In the genomic region with DNA sequence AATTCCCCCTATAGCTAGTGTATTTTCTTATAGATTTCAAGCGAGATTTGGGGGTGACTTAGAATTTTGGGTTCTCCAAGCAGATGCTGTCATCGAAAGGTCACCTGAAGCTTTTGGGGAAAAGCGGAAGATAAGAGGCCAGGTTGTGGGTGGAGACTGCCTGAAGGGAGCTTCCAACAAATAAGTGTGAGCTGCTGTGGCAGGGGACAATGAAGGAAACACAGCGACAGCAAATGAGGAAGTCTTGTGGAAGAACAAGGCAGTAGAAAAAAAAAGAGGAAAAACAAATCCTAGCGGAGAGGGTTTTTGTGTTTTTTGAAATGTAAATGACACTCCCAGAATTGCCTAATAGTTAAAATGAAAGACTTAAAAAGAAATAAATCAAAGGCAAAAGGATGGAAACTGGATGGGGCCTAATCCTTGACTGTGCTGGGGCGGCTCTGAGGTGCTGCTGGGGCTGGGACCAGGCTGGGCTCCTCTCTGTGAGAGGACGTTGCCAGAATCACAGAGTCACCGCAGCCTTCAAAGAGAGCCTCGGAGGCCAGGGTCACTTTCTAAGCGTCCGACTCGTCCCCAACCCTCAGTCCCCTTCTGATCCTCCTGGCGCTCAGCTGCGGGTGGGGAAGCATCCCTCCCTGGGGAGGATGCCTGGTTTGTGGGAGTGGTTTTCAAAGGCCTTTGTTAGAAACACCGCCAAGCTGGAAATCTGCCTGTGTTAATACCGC, we compare ENCODE assay signal across 12 mouse cellular contexts. TPM values are rescaled to one million over a fixed set of nuclear protein-coding genes. Genes with fewer than 3 reads are reported as not detected.
DNase-seq lines count a peak whose midpoint lies in the region; ATAC-seq and TF ChIP-seq lines count a peak whose summit lies in the region.
"Had no signal": no experiment of that assay in that cellular context is flagged by ENCODE, and none has a peak within 500 bp of the region (broad histone marks: within the 10 kb centered on the region; RNA-seq: fewer than 3 reads in every experiment).

No protein-coding gene starts in this region.

- DNase-seq in heart, postnatal 25 days (ENCODE audit: low spot score), result no peak
- no peak for DNase-seq in liver, postnatal 0 days
- no peak for DNase-seq in cerebellum, adult 2 months
- DNase-seq in kidney, postnatal 25 days, result no peak
- DNase-seq: cerebellum, postnatal 36 days had no signal

- TF ChIP-seq EP300 in liver, postnatal 0 days (IDR thresholded peaks at IDR 0.05; ENCODE audit: low read depth), result no peak

- H3K9me3 ChIP-seq in heart, embryonic 13.5 days, result no peaks in the 10 kb centered on the region
- H3K9me3 ChIP-seq in forebrain, embryonic 16.5 days (ENCODE audit: control insufficient read depth, low read length), result no peaks in the 10 kb centered on the region
- no peaks in the 10 kb centered on the region for H3K9me3 ChIP-seq in midbrain, embryonic 12.5 days
- no peaks in the 10 kb centered on the region for H3K9me3 ChIP-seq in liver, postnatal 0 days (ENCODE audit: low read length)
- H3K9me3 ChIP-seq: heart, embryonic 15.5 days had no signal

- WGBS in heart, embryonic 13.5 days, result 29% methylated on average over 16 of the region's 16 CpGs
- 13% methylated on average over 16 of the region's 16 CpGs for WGBS in forebrain, embryonic 16.5 days
- WGBS in midbrain, embryonic 12.5 days, result 10% methylated on average over 16 of the region's 16 CpGs
- 29% methylated on average over 16 of the region's 16 CpGs for WGBS in liver, postnatal 0 days (ENCODE audit: insufficient replicate concordance)
- 51% methylated on average over 16 of the region's 16 CpGs for WGBS in cerebellum, adult 2 months

- H3K36me3 ChIP-seq in heart, embryonic 13.5 days, result no peaks in the 10 kb centered on the region
- no peaks in the 10 kb centered on the region for H3K36me3 ChIP-seq in forebrain, embryonic 16.5 days (ENCODE audit: control insufficient read depth, insufficient read depth)
- no peaks in the 10 kb centered on the region for H3K36me3 ChIP-seq in midbrain, embryonic 12.5 days
- H3K36me3 ChIP-seq in liver, postnatal 0 days (replicated peaks; ENCODE audit: insufficient read depth, low read length), result no peaks in the 10 kb centered on the region
- H3K36me3 ChIP-seq: heart, embryonic 15.5 days had no signal

- no peak overlapping the region for H3K4me3 ChIP-seq in heart, embryonic 13.5 days
- peak overlapping the region; percentile 12; the same call in 1 of the 2 replicates for H3K4me3 ChIP-seq in bone marrow macrophage, adult 2 months (ENCODE audit: insufficient read depth, low read length)
- no peak overlapping the region for H3K4me3 ChIP-seq in forebrain, embryonic 16.5 days (replicated peaks; ENCODE audit: low read length)
- no peak overlapping the region for H3K4me3 ChIP-seq in midbrain, embryonic 12.5 days
- H3K4me3 ChIP-seq in liver, postnatal 0 days (ENCODE audit: low read depth, low read length), result no peak overlapping the region
- H3K4me3 ChIP-seq in cerebellum, adult 2 months (replicated peaks; ENCODE audit: insufficient read depth, low read depth, low read length), result no peak overlapping the region
- H3K4me3 ChIP-seq: heart, embryonic 15.5 days had no signal

- no peak overlapping the region for H3K27ac ChIP-seq in heart, embryonic 13.5 days (replicated peaks)
- peak overlapping the region; percentile 79 for H3K27ac ChIP-seq in bone marrow macrophage, adult 2 months (ENCODE audit: insufficient read depth, low read depth, low read length)
- no peak overlapping the region for H3K27ac ChIP-seq in forebrain, embryonic 16.5 days (ENCODE audit: low read length)
- peak overlapping the region; percentile 80 for H3K27ac ChIP-seq in midbrain, embryonic 12.5 days (replicated peaks)
- H3K27ac ChIP-seq in liver, postnatal 0 days (ENCODE audit: low read depth), result no peak overlapping the region
- no peak overlapping the region for H3K27ac ChIP-seq in cerebellum, adult 2 months (ENCODE audit: insufficient read depth, low read length)
- H3K27ac ChIP-seq: heart, embryonic 15.5 days; liver, embryonic 14.5 days had no signal

- TF ChIP-seq POLR2A in bone marrow macrophage, adult 2 months (IDR thresholded peaks at IDR 0.05; ENCODE audit: borderline replicate concordance, low read depth, low read length), result no peak
- no peak for TF ChIP-seq POLR2A in cerebellum, adult 2 months (IDR thresholded peaks at IDR 0.05; ENCODE audit: borderline replicate concordance, insufficient read depth, low read length)

- H3K4me1 ChIP-seq in heart, embryonic 13.5 days, result 0 out of 2 replicates have a peak, but pooled peaks cover 3% of the 10 kb centered on the region
- peaks cover 27% of the 10 kb centered on the region for H3K4me1 ChIP-seq in bone marrow macrophage, adult 2 months (ENCODE audit: control insufficient read depth, insufficient read depth, low read length)
- peaks cover 9% of the 10 kb centered on the region for H3K4me1 ChIP-seq in forebrain, embryonic 16.5 days (replicated peaks; ENCODE audit: control insufficient read depth, insufficient read depth, low read length)
- peaks cover 17% of the 10 kb centered on the region for H3K4me1 ChIP-seq in midbrain, embryonic 12.5 days
- no peaks in the 10 kb centered on the region for H3K4me1 ChIP-seq in liver, postnatal 0 days (ENCODE audit: insufficient read depth)
- no peaks in the 10 kb centered on the region for H3K4me1 ChIP-seq in cerebellum, adult 2 months (ENCODE audit: control insufficient read depth, insufficient read depth, low read length)
- H3K4me1 ChIP-seq: heart, embryonic 15.5 days had no signal

- H3K27me3 ChIP-seq in heart, embryonic 13.5 days (replicated peaks), result peaks cover 4% of the 10 kb centered on the region; the same call in 1 of the 2 replicates
- no peaks in the 10 kb centered on the region for H3K27me3 ChIP-seq in forebrain, embryonic 16.5 days (replicated peaks; ENCODE audit: control insufficient read depth, insufficient read depth, low read length)
- no peaks in the 10 kb centered on the region for H3K27me3 ChIP-seq in midbrain, embryonic 12.5 days
- H3K27me3 ChIP-seq in liver, postnatal 0 days (ENCODE audit: insufficient read depth, low read length), result no peaks in the 10 kb centered on the region
- H3K27me3 ChIP-seq in cerebellum, adult 2 months (ENCODE audit: control insufficient read depth, insufficient read depth, low read length), result no peaks in the 10 kb centered on the region
- H3K27me3 ChIP-seq: heart, embryonic 15.5 days had no signal

- ATAC-seq in heart, embryonic 13.5 days (ENCODE audit: extremely low read depth, insufficient number of reproducible peaks, low FRiP score, low TSS enrichment), result no peak
- no peak for ATAC-seq in forebrain, embryonic 16.5 days
- peak; percentile 71; the same call in 1 of the 2 replicates for ATAC-seq in midbrain, embryonic 12.5 days (ENCODE audit: low FRiP score, low read depth)
- ATAC-seq in liver, postnatal 0 days, result no peak
- ATAC-seq: intestine, postnatal 0 days had no signal

- H3K4me2 ChIP-seq in heart, embryonic 13.5 days, result no peak overlapping the region
- H3K4me2 ChIP-seq in forebrain, embryonic 16.5 days (ENCODE audit: low read length), result no peak overlapping the region
- no peak overlapping the region; the same call in 1 of the 2 replicates for H3K4me2 ChIP-seq in midbrain, embryonic 12.5 days (replicated peaks)
- H3K4me2 ChIP-seq in liver, postnatal 0 days (ENCODE audit: low read depth, low read length), result no peak overlapping the region
- H3K4me2 ChIP-seq: heart, embryonic 15.5 days had no signal

- intact Hi-C loops in heart, postnatal 25 days (cut with DNase I), result no loop called here

- peak overlapping the region; percentile 71 for H3K9ac ChIP-seq in heart, embryonic 13.5 days
- 0 out of 2 replicates have a peak overlapping the region, but pooled peaks have one; percentile 35 for H3K9ac ChIP-seq in forebrain, embryonic 16.5 days (replicated peaks; ENCODE audit: low read depth, low read length)
- H3K9ac ChIP-seq in midbrain, embryonic 12.5 days (replicated peaks), result peak overlapping the region; percentile 41; the same call in 1 of the 2 replicates
- no peak overlapping the region for H3K9ac ChIP-seq in liver, postnatal 0 days (replicated peaks)
- H3K9ac ChIP-seq: heart, embryonic 15.5 days; liver, embryonic 14.5 days had no signal

- no peak for TF ChIP-seq CTCF in bone marrow macrophage, adult 2 months (IDR thresholded peaks at IDR 0.05; ENCODE audit: low read depth, low read length)
- TF ChIP-seq CTCF in liver, postnatal 0 days (IDR thresholded peaks at IDR 0.05; ENCODE audit: low read depth), result no peak
- no peak for TF ChIP-seq CTCF in cerebellum, adult 2 months (IDR thresholded peaks at IDR 0.05; ENCODE audit: borderline replicate concordance, insufficient read depth, low read depth, low read length)

RNA-seq across cellular contexts. Expression of gene Mum1, which starts 11.0 kb away (rescaled TPM):
- polyA plus RNA-seq in heart, embryonic 13.5 days (2015; fragmentation: Nextera tagmentation; extraction: Ambion mirVana), result 41.7 and 43.7 TPM in 2 replicates
- total RNA-seq in heart, postnatal 25 days (2021), result 10 to 100 TPM; 15.3 to 16.7 TPM
- 27.2 and 36.2 TPM in 2 replicates for polyA plus RNA-seq in bone marrow macrophage, adult 2 months (2012; ENCODE audit: insufficient read depth, insufficient read length, missing spikeins)
- 49.0 and 55.4 TPM in 2 replicates for polyA plus RNA-seq in forebrain, embryonic 16.5 days (2015; fragmentation: Nextera tagmentation; extraction: Ambion mirVana)
- polyA plus RNA-seq in midbrain, embryonic 12.5 days (2016; fragmentation: Nextera tagmentation; extraction: Ambion mirVana), result 151 and 195 TPM in 2 replicates
- polyA plus RNA-seq in liver, postnatal 0 days (2015; fragmentation: Nextera tagmentation; extraction: Ambion mirVana), result 9.8 and 13.3 TPM in 2 replicates
- polyA plus RNA-seq in cerebellum, adult 2 months (2012; rRNA removed), result 41.1 and 42.5 TPM in 2 replicates

RNA-seq across cellular contexts. Expression of gene Ndufs7, which starts 33.7 kb away (rescaled TPM):
- 527 and 606 TPM in 2 replicates for polyA plus RNA-seq in heart, embryonic 13.5 days (2015; fragmentation: Nextera tagmentation; extraction: Ambion mirVana)
- 100 to 1,000 TPM; 957 to 967 TPM for total RNA-seq in heart, postnatal 25 days (2021)
- polyA plus RNA-seq in bone marrow macrophage, adult 2 months (2012; ENCODE audit: insufficient read depth, insufficient read length, missing spikeins), result 104 and 108 TPM in 2 replicates
- polyA plus RNA-seq in forebrain, embryonic 16.5 days (2015; fragmentation: Nextera tagmentation; extraction: Ambion mirVana), result 236 and 272 TPM in 2 replicates
- polyA plus RNA-seq in midbrain, embryonic 12.5 days (2016; fragmentation: Nextera tagmentation; extraction: Ambion mirVana), result 205 and 213 TPM in 2 replicates
- polyA plus RNA-seq in liver, postnatal 0 days (2015; fragmentation: Nextera tagmentation; extraction: Ambion mirVana), result 313 and 321 TPM in 2 replicates
- polyA plus RNA-seq in cerebellum, adult 2 months (2012; rRNA removed), result 668 and 680 TPM in 2 replicates

RNA-seq across cellular contexts. Expression of gene Efna2, which starts 35.9 kb away (rescaled TPM):
- 8.5 and 10.6 TPM in 2 replicates for polyA plus RNA-seq in heart, embryonic 13.5 days (2015; fragmentation: Nextera tagmentation; extraction: Ambion mirVana)
- total RNA-seq in heart, postnatal 25 days (2021), result 1 to 10 TPM in 1 of 2 experiments, under 1 TPM in 1; 0.91 to 1.1 TPM
- polyA plus RNA-seq in bone marrow macrophage, adult 2 months (2012; ENCODE audit: insufficient read depth, insufficient read length, missing spikeins), result 0.51 and 1.0 TPM in 2 replicates
- 24.8 and 25.4 TPM in 2 replicates for polyA plus RNA-seq in forebrain, embryonic 16.5 days (2015; fragmentation: Nextera tagmentation; extraction: Ambion mirVana)
- polyA plus RNA-seq in midbrain, embryonic 12.5 days (2016; fragmentation: Nextera tagmentation; extraction: Ambion mirVana), result 114 and 127 TPM in 2 replicates
- polyA plus RNA-seq in liver, postnatal 0 days (2015; fragmentation: Nextera tagmentation; extraction: Ambion mirVana), result 0.15 and 0.18 TPM in 2 replicates
- 10.2 and 10.7 TPM in 2 replicates for polyA plus RNA-seq in cerebellum, adult 2 months (2012; rRNA removed)

RNA-seq across cellular contexts. Expression of gene 1600002K03Rik, which starts 42.5 kb away (rescaled TPM):
- 10.4 and 13.1 TPM in 2 replicates for polyA plus RNA-seq in heart, embryonic 13.5 days (2015; fragmentation: Nextera tagmentation; extraction: Ambion mirVana)
- 1 to 10 TPM; 4.2 to 5.2 TPM for total RNA-seq in heart, postnatal 25 days (2021)
- polyA plus RNA-seq in bone marrow macrophage, adult 2 months (2012; ENCODE audit: insufficient read depth, insufficient read length, missing spikeins), result 22.7 and 23.9 TPM in 2 replicates
- 8.5 and 10.6 TPM in 2 replicates for polyA plus RNA-seq in forebrain, embryonic 16.5 days (2015; fragmentation: Nextera tagmentation; extraction: Ambion mirVana)
- polyA plus RNA-seq in midbrain, embryonic 12.5 days (2016; fragmentation: Nextera tagmentation; extraction: Ambion mirVana), result 12.9 and 13.6 TPM in 2 replicates
- polyA plus RNA-seq in liver, postnatal 0 days (2015; fragmentation: Nextera tagmentation; extraction: Ambion mirVana), result 6.7 and 6.8 TPM in 2 replicates
- 16.4 and 18.0 TPM in 2 replicates for polyA plus RNA-seq in cerebellum, adult 2 months (2012; rRNA removed)

RNA-seq across cellular contexts. Expression of gene Gamt, which starts 45.6 kb away (rescaled TPM):
- 53.3 and 62.1 TPM in 2 replicates for polyA plus RNA-seq in heart, embryonic 13.5 days (2015; fragmentation: Nextera tagmentation; extraction: Ambion mirVana)
- total RNA-seq in heart, postnatal 25 days (2021), result 1 to 10 TPM; 9.0 to 9.3 TPM
- 19.5 and 26.3 TPM in 2 replicates for polyA plus RNA-seq in bone marrow macrophage, adult 2 months (2012; ENCODE audit: insufficient read depth, insufficient read length, missing spikeins)
- polyA plus RNA-seq in forebrain, embryonic 16.5 days (2015; fragmentation: Nextera tagmentation; extraction: Ambion mirVana), result 22.7 and 24.6 TPM in 2 replicates
- 28.1 and 29.5 TPM in 2 replicates for polyA plus RNA-seq in midbrain, embryonic 12.5 days (2016; fragmentation: Nextera tagmentation; extraction: Ambion mirVana)
- 93.9 and 101 TPM in 2 replicates for polyA plus RNA-seq in liver, postnatal 0 days (2015; fragmentation: Nextera tagmentation; extraction: Ambion mirVana)
- polyA plus RNA-seq in cerebellum, adult 2 months (2012; rRNA removed), result 52.9 and 54.5 TPM in 2 replicates

Comparison
In these comparisons a context has a peak if more than half of its experiments do, and no peak if none do; other contexts are left out.
1. H3K27ac ChIP-seq: peak in bone marrow macrophage, adult 2 months (single experiment) and midbrain, embryonic 12.5 days (single experiment); none in heart, embryonic 13.5 days (single experiment), forebrain, embryonic 16.5 days (single experiment), liver, postnatal 0 days (single experiment) and cerebellum, adult 2 months (single experiment).